Mouse (Mus musculus) bone marrow macrophage, adult 2 months (primary cell): Measurements from ENCODE around the gene Fgf2. TPM values are rescaled to one million over a fixed set of nuclear protein-coding genes. Genes with fewer than 3 reads are reported as not detected.

Experiments
- H3K27ac ChIP-seq: 2 replicates; pipeline ENCODE4 v1.5.1; 2012; ENCODE audit warnings: low read depth, low read length; ENCODE audit not compliant: insufficient read depth
- H3K4me1 ChIP-seq: 2 replicates; pipeline ENCODE4 v1.6.1; 2012; ENCODE audit warnings: low read length; ENCODE audit not compliant: control insufficient read depth, insufficient read depth
- H3K4me3 ChIP-seq: 2 replicates; pipeline ENCODE4 v1.5.1; 2012; ENCODE audit warnings: mild to moderate bottlenecking, low read length, moderate library complexity; ENCODE audit not compliant: insufficient read depth
- CTCF ChIP-seq: IDR thresholded peaks from 2 replicates; pipeline ENCODE4 v1.5.1; 2012; ENCODE audit warnings: low read depth, mild to moderate bottlenecking, low read length, moderate library complexity
- POLR2A ChIP-seq: IDR thresholded peaks from 2 replicates; pipeline ENCODE4 v1.6.1; 2012; ENCODE audit warnings: mild to moderate bottlenecking, low read depth, low read length, borderline replicate concordance
- polyA plus RNA-seq: library from polyadenylated mRNA; stranded (reverse); fragments of >200 nt; gene quantifications from 2 replicates; pipeline ENCODE4 v1.2.4, GENCODE M21; 2012; ENCODE audit not compliant: missing spikeins, insufficient read depth, insufficient read length

The Fgf2 gene
- polyA plus RNA-seq = 0.12 TPM in 1 of 2 replicates, not detected in the other

DNA sequence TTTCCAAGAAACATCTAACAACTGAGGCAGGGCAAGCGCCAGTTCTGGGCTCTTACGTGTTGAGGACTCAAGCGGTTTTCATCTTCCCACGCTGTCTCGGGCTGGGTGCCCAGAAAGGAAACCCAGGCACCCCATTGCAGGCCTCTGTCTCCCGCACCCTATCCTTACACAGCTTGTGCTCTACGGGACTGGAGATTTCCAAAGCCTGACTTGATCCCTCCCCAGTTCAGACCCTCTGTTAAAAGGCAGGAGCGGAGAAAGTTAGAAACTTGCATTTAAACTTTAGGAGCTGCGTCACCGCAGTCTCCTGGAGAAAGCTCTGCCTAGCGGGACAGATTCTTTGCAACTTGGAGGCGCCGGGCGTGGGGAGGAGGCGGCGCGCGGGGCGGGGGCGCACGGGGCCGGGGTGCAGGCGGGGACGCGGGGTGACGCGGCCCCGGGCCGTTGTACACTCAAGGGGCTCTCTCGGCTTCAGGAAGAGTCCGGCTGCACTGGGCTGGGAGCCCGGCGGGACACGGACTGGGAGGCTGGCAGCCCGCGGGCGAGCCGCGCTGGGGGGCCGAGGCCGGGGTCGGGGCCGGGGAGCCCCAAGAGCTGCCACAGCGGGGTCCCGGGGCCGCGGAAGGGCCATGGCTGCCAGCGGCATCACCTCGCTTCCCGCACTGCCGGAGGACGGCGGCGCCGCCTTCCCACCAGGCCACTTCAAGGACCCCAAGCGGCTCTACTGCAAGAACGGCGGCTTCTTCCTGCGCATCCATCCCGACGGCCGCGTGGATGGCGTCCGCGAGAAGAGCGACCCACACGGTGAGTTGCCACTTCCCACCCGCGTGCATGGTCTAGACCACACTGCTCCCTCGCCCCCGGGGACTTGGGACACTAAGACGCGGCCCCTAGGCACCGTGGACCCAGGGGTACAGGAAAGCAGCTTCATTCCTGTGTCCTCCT, at the start of gene Fgf2:
Fgf2 (plus strand) TSS at position 126 of the 945 bp plus-strand sequence.
- H3K27ac ChIP-seq = no peak within 1 kb of the TSS
- no peak for TF ChIP-seq POLR2A
- no peak for TF ChIP-seq CTCF

DNA sequence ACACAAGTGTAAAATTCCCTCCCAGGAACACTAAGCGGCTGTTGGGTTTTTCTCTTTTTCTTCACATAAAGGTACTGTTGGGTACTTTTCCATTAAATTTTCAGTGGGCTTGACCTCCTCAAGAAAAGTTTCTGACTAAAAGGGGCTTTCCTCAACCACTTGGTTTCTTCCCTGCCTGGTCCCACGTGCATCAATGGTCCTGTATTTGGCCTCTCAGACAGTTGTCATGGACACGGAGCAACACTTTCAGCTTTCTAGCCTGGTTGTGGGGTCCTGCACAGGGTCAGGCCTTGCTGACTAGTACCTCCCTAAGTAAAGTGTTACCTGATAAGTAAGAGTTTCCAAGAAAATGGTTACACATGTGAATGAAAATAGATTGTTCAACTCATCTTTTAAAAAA, 48.7 kb upstream of the Fgf2 start:
- H3K27ac ChIP-seq = no peak overlapping the region
- H3K4me1 ChIP-seq = no peaks in the 10 kb centered on the region
- no peak for TF ChIP-seq POLR2A
- no peak for TF ChIP-seq CTCF
- no peak overlapping the region for H3K4me3 ChIP-seq

More for the DNA sequence above, at the start of gene Fgf2:
- peak within 1 kb of the TSS; percentile 53 for H3K4me3 ChIP-seq
- peaks cover 4% of the 10 kb centered on the region for H3K4me1 ChIP-seq

DNA sequence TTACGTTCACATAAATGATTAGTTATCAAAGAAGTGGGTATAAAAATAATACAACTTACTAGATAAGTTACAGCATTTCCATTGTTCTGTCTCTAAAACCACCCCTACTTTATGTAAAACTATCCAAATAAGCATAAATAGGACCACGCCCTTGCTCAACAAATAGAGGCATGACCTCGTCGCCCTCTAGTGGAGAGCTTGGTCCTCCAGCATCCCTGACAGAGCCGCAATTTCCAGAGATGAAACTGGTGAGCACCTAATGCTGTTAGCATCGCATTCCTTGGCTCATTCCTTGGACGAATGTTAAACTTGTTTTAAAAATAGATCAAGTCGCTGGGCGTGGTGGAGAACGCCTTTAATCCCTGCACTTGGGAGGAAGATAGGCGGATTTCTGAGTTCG, 45.5 kb upstream of the Fgf2 start:
- H3K4me1 ChIP-seq = no peaks in the 10 kb centered on the region
- no peak overlapping the region for H3K27ac ChIP-seq
- TF ChIP-seq CTCF (peak; percentile 76), POLR2A (no peak)
- no peak overlapping the region for H3K4me3 ChIP-seq

DNA sequence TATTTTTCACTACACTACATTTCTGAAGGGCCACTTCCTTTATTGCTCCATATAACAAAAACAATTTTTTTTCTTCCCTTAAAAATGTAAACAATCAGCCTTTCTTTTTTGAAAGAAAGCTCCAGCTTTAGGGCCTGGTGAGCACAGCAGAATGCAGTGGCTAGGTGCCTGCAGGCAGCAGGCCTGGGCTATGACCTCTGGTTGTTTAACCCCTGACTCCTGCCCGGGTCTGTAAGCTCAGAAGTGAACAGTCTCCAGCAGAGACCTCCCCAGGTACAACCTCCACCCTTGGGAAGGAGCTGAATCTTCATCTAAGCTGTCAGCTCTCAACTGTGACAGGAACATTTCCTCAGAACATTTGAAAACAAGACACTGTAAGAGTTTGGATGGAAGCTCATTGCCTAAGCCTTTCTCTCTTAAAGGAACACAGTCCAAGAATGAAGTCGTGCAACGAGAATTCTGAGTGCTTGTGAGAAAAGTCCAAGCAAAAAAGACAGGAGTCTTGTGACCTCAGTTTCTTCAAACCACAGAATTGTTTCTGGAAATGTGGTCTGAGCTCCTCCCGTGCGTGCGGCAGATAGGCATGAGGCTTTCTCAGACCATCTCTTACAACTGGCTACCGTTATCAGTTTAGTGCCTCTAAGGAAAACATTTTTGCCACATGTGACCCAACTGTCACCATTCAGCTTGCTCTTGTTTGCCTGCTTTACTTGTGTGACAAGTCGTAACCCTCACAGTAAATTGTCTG, 44.6 kb upstream of the Fgf2 start:
- TF ChIP-seq POLR2A (no peak), CTCF (no peak)
- Histone ChIP-seq H3K4me3 (no peak overlapping the region), H3K4me1 (no peaks in the 10 kb centered on the region), H3K27ac (no peak overlapping the region)

DNA sequence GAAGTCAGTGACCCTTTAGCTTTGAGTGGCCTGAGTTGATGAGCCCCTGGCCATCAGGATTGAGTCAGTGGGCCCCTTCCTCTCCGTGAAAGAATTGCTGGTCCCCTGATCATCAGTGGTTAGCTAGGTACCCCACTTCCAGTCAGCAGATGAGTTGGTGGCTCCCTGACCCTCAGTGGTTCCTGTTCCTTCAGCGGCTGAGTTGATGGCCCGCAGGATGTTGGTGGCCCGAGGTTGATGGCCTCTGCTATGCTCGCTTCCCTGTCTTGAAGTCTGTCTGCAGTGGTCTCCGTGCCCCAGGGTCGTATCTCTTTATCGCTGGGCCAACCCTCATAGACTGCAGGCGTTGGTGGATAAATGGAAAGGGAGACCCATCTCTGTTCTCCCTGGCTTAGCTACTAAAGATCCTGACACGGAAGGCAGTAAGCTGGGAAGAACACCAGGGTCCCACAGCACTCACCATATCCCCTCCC, 36.2 kb upstream of the Fgf2 start:
- peak overlapping the region; percentile 82 for H3K4me3 ChIP-seq
- peaks cover 13% of the 10 kb centered on the region for H3K4me1 ChIP-seq
- TF ChIP-seq CTCF (no peak), POLR2A (no peak)
- H3K27ac ChIP-seq = no peak overlapping the region

DNA sequence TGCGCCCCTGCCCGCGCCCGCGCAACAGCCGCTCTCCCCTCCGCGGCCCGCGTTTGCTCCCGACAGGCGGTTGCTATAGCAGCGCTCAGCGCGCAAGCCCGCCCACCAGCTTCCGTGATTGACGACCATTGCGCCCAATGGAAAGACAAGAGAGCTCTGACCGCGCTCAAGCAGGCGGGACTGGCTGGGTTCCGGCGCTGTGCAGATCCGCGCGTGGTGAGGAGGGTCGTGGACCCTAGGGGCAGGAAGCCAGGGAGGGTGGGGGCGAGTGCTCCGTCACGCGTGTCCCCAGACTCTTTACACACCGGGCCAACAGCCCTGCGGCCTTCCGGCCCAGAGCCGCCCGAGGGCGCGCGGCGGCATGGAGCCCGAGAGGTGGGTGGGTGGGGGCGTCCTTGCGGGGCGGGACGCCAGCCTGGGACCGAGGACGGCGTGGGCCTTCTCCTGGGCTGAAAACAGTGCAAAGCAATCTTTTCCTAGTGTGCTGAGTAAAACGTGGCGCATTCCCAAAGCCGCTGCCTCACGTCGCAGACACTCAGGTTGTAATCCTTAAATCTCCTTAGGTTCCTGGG, 35.7 kb upstream of the Fgf2 start, which contains the start of the genes Bbs12 and Cetn4:
Bbs12 (plus strand) TSS at position 185 of the 572 bp plus-strand sequence.
Cetn4 (minus strand) TSS at position 339 of the 572 bp plus-strand sequence.
- Histone ChIP-seq H3K4me3 (peak within 1 kb of the TSS; percentile 82), H3K4me1 (peaks cover 13% of the 10 kb centered on the region), H3K27ac (peak within 1 kb of the TSS; percentile 39)
- TF ChIP-seq POLR2A (no peak), CTCF (no peak)

DNA sequence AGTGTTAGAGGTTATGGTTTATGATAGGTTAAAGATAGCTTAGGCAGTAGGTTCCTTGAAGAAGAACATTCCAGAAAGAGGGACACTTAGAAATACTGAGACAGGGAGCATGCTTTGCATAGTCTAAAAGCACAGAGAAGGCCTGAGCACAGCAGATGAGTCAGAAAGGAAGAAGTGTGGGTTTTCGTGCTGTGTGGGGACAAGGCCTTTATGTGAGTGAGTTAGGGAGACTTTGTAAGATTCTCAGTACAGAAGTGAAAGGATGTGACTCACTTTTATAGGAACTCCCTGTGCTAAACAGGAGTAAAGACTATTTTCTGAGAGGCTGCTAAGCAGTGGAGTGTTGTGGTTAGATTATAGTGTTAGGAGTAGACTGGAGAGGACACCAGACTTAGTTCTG, 34.8 kb upstream of the Fgf2 start:
- TF ChIP-seq CTCF (no peak), POLR2A (no peak)
- H3K4me1 ChIP-seq = peaks cover 13% of the 10 kb centered on the region
- H3K27ac ChIP-seq = peak overlapping the region; percentile 10
- H3K4me3 ChIP-seq = peak overlapping the region; percentile 21; the same call in 1 of the 2 replicates

DNA sequence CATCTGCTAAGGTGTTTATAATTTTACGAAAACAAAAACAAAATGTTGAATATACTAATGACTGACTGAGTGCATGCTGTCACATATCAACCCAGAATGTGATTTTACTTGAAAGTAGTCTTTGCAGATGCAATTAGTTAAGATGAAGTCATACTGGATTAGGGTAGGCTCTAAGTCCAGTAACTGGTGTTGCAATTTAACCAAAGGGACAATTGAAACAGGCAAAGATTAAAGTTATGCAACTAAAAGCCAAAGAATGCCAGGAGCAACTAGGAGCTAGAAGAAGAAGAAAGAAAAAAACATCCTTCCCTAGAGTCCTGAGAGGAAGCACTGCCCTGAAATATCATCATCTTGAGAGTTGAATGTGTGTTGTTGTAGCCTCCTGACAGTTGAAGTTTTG, 31.9 kb upstream of the Fgf2 start:
- Histone ChIP-seq H3K4me1 (peaks cover 13% of the 10 kb centered on the region), H3K4me3 (no peak overlapping the region), H3K27ac (no peak overlapping the region)
- no peak for TF ChIP-seq CTCF
- no peak for TF ChIP-seq POLR2A

DNA sequence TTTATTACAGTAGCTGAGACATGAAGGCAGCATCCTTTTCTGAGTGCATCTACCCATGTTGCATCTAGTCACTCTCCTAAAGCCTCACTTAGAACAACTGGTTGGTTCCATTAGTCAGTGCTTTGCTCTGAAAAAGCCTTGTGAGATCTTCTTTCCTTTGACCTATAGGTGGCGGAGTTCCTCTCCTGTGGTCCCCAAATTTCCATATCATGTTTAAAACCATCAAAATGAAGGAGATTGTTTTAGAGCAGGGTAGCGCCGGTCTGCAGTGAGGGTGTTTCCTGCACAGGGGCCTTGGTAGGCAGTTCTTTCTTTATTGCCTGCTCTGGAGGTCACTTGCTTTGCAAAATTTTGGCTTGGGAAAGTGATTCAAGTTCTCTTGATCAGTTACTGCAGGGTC, 23.8 kb upstream of the Fgf2 start:
- TF ChIP-seq CTCF (peak; percentile 32; the same call in 1 of the 2 replicates), POLR2A (no peak)

More for the DNA sequence above, 23.8 kb upstream of the Fgf2 start:
- Histone ChIP-seq H3K4me1 (peaks cover 8% of the 10 kb centered on the region), H3K27ac (no peak overlapping the region), H3K4me3 (no peak overlapping the region)
